Mouse (Mus musculus) forebrain, embryonic 11.5 days (tissue): ENCODE measurements around the gene Tyw1. TPM values are rescaled to one million over a fixed set of nuclear protein-coding genes. Genes with fewer than 3 reads are reported as not detected.

ENCODE experiments used
- ATAC-seq: fragments of 200-750 bp; cut with Nextera tagmentation; replicated peaks from 2 replicates; pipeline ENCODE4 v1.8.0; 2017; ENCODE audit warnings: moderate TSS enrichment; ENCODE audit not compliant: low FRiP score
- DNase-seq: peaks from one replicate; pipeline ENCODE4 v3.0.0-alpha.2; 2017; ENCODE audit warnings: low spot score
- H3K27ac ChIP-seq: fragments of 300-500 bp; sonication (generic); 2 replicates; pipeline ENCODE4 v1.5.1; 2014; ENCODE audit warnings: low read depth, low read length
- H3K27me3 ChIP-seq: fragments of 300-500 bp; sonication (generic); 2 replicates; pipeline ENCODE4 v1.6.1; 2014; ENCODE audit warnings: mild to moderate bottlenecking, low read length, mixed read lengths; ENCODE audit not compliant: control insufficient read depth, insufficient read depth
- H3K36me3 ChIP-seq: fragments of 300-500 bp; sonication (generic); 2 replicates; pipeline ENCODE4 v1.6.1; 2014; ENCODE audit warnings: mild to moderate bottlenecking, low read length, moderate library complexity, mixed read lengths; ENCODE audit not compliant: control insufficient read depth, insufficient read depth
- H3K4me1 ChIP-seq: fragments of 300-500 bp; sonication (generic); replicated peaks from 2 replicates; pipeline ENCODE4 v1.6.1; 2014; ENCODE audit warnings: low read length, mixed read lengths; ENCODE audit not compliant: control insufficient read depth, insufficient read depth
- H3K4me2 ChIP-seq: fragments of 300-500 bp; sonication (generic); 2 replicates; pipeline ENCODE4 v1.6.1; 2014; ENCODE audit warnings: low read depth, mild to moderate bottlenecking, low read length, moderate library complexity, mixed read lengths; ENCODE audit not compliant: severe bottlenecking
- H3K4me3 ChIP-seq: fragments of 300-500 bp; sonication (generic); 2 replicates; pipeline ENCODE4 v1.5.1; 2014; ENCODE audit warnings: low read depth, low read length
- H3K9ac ChIP-seq: fragments of 300-500 bp; sonication (generic); 2 replicates; pipeline ENCODE4 v1.6.1; 2014; ENCODE audit warnings: low read length
- H3K9me3 ChIP-seq: fragments of 300-500 bp; sonication (generic); 2 replicates; pipeline ENCODE4 v1.6.1; 2016; ENCODE audit warnings: low read length, mixed read lengths; ENCODE audit not compliant: control insufficient read depth
- WGBS: fragments of 180-500 bp; shearing (Covaris S2); extraction: QIAGEN DNeasy Blood & Tissue Kit; methylation state at CpG from one replicate; pipeline ENCODE4 v1.1.7; 2014; 5-methylcytosine and 5-hydroxymethylcytosine counted together
- polyA plus RNA-seq: library from polyadenylated mRNA; unstranded; fragments of >200 nt; fragmentation: Nextera tagmentation; extraction: Ambion mirVana; gene quantifications from 2 replicates; pipeline ENCODE4 v1.2.1, GENCODE M21; 2014

Gene Tyw1
- polyA plus RNA-seq, 1 experiment from 2014 or later: 26.2 TPM

- under 1% methylated on average over 87 of the region's 88 CpGs for WGBS
- Histone ChIP-seq H3K9ac (peak overlapping the region; percentile 95), H3K4me1 (peaks cover 3% of the 10 kb centered on the region; the same call in 1 of the 2 replicates), H3K27ac (peak overlapping the region; percentile 62; the same call in 1 of the 2 replicates), H3K36me3 (no peaks in the 10 kb centered on the region), H3K9me3 (no peaks in the 10 kb centered on the region), H3K4me2 (peak overlapping the region; percentile 88), H3K27me3 (no peaks in the 10 kb centered on the region), H3K4me3 (peak overlapping the region; percentile 98)
- ATAC-seq: peak; percentile 85
- DNase-seq: peak; percentile 95
Measured at GRCm38 (mm10) chr5:130222146-130223004, 33.0 kb upstream of the Tyw1 start.

DNA sequence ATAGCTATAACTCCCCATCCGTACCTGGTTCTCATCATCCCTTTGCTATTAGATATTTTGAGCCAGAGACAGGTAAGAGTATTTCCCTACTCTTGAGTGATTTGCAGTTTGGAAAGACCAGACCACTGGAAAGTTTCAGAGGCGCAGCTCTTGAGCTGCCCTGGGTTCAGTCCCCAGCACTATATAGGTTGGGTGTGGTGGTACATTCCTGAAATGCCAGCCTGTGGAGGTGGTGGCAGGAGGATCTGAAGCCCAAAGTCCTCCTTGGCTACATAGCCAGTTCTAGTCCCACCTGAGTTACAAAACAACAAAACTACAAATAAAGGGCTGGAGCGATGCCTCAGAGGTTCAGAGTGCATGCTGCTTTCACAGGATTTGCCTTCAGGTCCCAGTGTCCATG is 28.6 kb upstream of the Tyw1 start:
- no peaks in the 10 kb centered on the region for H3K27me3 ChIP-seq
- no peaks in the 10 kb centered on the region for H3K9me3 ChIP-seq
- peaks cover 3% of the 10 kb centered on the region; the same call in 1 of the 2 replicates for H3K4me1 ChIP-seq
- no peak overlapping the region for H3K27ac ChIP-seq
- H3K9ac ChIP-seq: no peak overlapping the region
- no peak for ATAC-seq
- peaks cover 1% of the 10 kb centered on the region; the same call in 1 of the 2 replicates for H3K36me3 ChIP-seq
- H3K4me3 ChIP-seq: no peak overlapping the region
- 95% methylated on average over 3 of the region's 3 CpGs for WGBS
- H3K4me2 ChIP-seq: no peak overlapping the region
- DNase-seq: no peak

DNA sequence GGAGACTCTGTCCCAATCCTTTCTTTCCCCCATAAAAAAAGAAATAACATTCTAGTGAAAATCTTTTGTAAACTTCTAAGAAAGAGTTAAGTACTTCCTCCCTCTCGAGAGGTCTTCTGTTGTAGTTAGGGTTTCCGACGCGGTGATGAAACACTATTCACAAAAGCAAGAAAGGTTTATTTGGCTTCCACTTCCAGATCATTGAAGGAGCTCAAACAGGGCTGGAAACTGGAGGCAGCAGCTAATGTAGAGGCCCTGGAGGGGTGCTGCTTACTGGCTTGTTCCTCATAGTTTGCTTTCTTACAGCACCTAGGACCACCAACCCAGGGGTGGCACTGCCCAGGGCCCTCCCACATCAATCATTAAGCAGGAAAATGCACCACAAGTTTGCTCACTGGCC is 27.3 kb upstream of the Tyw1 start:
- Histone ChIP-seq H3K9ac (no peak overlapping the region), H3K4me1 (peaks cover 3% of the 10 kb centered on the region; the same call in 1 of the 2 replicates), H3K27me3 (no peaks in the 10 kb centered on the region), H3K4me3 (no peak overlapping the region), H3K36me3 (peaks cover 5% of the 10 kb centered on the region; the same call in 1 of the 2 replicates), H3K9me3 (no peaks in the 10 kb centered on the region), H3K27ac (no peak overlapping the region), H3K4me2 (no peak overlapping the region)
- WGBS: 78% methylated on average over 4 of the region's 4 CpGs
- no peak for ATAC-seq
- no peak for DNase-seq

DNA sequence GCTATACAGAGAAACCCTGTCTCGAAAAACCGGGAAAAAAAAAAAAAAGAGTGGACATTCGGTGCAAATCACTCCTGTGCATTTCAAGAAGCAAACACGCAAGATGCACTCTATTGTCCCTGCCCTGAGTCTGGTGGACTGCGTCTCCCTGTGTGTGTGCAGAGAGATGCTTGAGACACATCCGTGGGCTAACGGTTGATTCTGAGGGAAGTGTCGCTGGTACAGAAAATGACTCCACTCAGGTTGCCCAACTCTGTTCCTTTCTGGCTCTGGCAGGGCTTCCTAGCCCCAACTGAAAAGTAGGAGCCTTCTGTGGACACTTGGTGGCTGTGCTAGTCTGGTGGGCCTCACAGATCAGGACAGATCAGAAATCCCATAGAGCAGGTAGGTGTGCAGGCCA is 19.1 kb upstream of the Tyw1 start:
- H3K27me3 ChIP-seq: no peaks in the 10 kb centered on the region
- no peak overlapping the region for H3K4me3 ChIP-seq
- DNase-seq (no peak), ATAC-seq (no peak)
- no peak overlapping the region for H3K4me2 ChIP-seq
- H3K27ac ChIP-seq: no peak overlapping the region
- no peak overlapping the region for H3K9ac ChIP-seq
- H3K4me1 ChIP-seq: no peaks in the 10 kb centered on the region
- H3K36me3 ChIP-seq: peaks cover 21% of the 10 kb centered on the region; the same call in 1 of the 2 replicates
- WGBS: 95% methylated on average over 8 of the region's 8 CpGs
- H3K9me3 ChIP-seq: no peaks in the 10 kb centered on the region

DNA sequence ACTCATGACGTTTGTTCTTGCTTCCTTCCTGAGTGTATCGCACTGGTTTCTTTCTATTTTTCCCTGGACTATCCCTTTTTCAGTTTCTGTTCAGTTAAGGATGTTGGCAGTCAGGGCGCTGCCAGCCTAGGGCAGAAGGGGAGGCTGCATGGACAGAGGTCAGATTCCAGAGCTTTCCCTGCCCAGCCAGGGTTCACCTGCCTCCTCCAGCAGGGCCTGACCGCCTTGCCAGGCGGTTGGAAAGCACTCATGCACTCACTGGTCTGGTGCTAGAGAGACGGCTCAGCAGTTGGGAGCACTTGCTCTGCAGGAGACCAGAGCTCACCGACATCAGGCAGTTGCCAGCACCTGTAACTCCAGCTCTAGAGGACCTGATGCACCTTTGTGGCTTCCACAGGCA is 16.2 kb upstream of the Tyw1 start:
- Histone ChIP-seq H3K27me3 (no peaks in the 10 kb centered on the region), H3K4me1 (no peaks in the 10 kb centered on the region)
- no peak for ATAC-seq

GRCm38 (mm10) chr5:130239856-130240255 is 15.6 kb upstream of the Tyw1 start:
- Histone ChIP-seq H3K27ac (no peak overlapping the region), H3K9ac (no peak overlapping the region), H3K4me1 (no peaks in the 10 kb centered on the region), H3K36me3 (peaks cover 18% of the 10 kb centered on the region), H3K27me3 (no peaks in the 10 kb centered on the region), H3K4me3 (no peak overlapping the region), H3K4me2 (no peak overlapping the region), H3K9me3 (no peaks in the 10 kb centered on the region)
- WGBS: 94% methylated on average over 2 of the region's 2 CpGs
- DNase-seq (no peak), ATAC-seq (no peak)

More for the DNA sequence above, 16.2 kb upstream of the Tyw1 start:
- Histone ChIP-seq H3K9ac (no peak overlapping the region), H3K36me3 (peaks cover 20% of the 10 kb centered on the region), H3K4me2 (no peak overlapping the region), H3K9me3 (no peaks in the 10 kb centered on the region), H3K4me3 (no peak overlapping the region), H3K27ac (no peak overlapping the region)
- 92% methylated on average over 7 of the region's 7 CpGs for WGBS
- no peak for DNase-seq

- Histone ChIP-seq H3K27me3 (no peaks in the 10 kb centered on the region), H3K4me3 (no peak overlapping the region), H3K9me3 (no peaks in the 10 kb centered on the region), H3K4me1 (no peaks in the 10 kb centered on the region), H3K36me3 (peaks cover 16% of the 10 kb centered on the region), H3K4me2 (no peak overlapping the region), H3K27ac (no peak overlapping the region), H3K9ac (no peak overlapping the region)
- DNase-seq: no peak
- ATAC-seq: no peak
- WGBS: 92% methylated on average over 12 of the region's 12 CpGs
Measured at GRCm38 (mm10) chr5:130241426-130241825, 14.0 kb upstream of the Tyw1 start.

- Histone ChIP-seq H3K27me3 (no peaks in the 10 kb centered on the region), H3K36me3 (peaks cover 18% of the 10 kb centered on the region), H3K9me3 (no peaks in the 10 kb centered on the region), H3K27ac (no peak overlapping the region), H3K4me1 (no peaks in the 10 kb centered on the region), H3K4me3 (no peak overlapping the region), H3K4me2 (no peak overlapping the region), H3K9ac (no peak overlapping the region)
- ATAC-seq: no peak
- no peak for DNase-seq
- 91% methylated on average over 5 of the region's 5 CpGs for WGBS
Measured at GRCm38 (mm10) chr5:130247823-130248222, 7.6 kb upstream of the Tyw1 start.
